Mouse (Mus musculus) gastrocnemius, postnatal 25 days (tissue): Measurements from ENCODE around the gene Efcab1. TPM values are rescaled to one million over a fixed set of nuclear protein-coding genes. Genes with fewer than 3 reads are reported as not detected.

Experiments used
- DNase-seq: peaks from one replicate; pipeline ENCODE4 v3.0.0; 2022
- total RNA-seq, 2 experiments: library from RNA; stranded (reverse); gene quantifications; 1 replicate in 1 of 2; 2 replicates in 1 of 2; pipeline ENCODE4 v1.2.3; 2021

Efcab1 gene
- total RNA-seq, 2 experiments from 2014 or later, result not detected

- DNase-seq, result no peak
These were observed 108.3 kb downstream of the Efcab1 start for GRCm38 (mm10) chr16:15014724-15015123.
